Mouse (Mus musculus) monocyte, adult 2 months (primary cell): ENCODE results near the gene Mapre3.
"Not testable (repeated sequence)": the region's sequence is repeated elsewhere in the genome, so short reads cannot be mapped to it uniquely, and the experiment has no call there.

Experiments used
- DNase-seq, 2 experiments: peaks; one replicate each; pipeline ENCODE4 v3.0.0; 2022; ENCODE audit warnings: low spot score in 2 of 2, low read depth in 1 of 2

Mapre3 gene

DNA sequence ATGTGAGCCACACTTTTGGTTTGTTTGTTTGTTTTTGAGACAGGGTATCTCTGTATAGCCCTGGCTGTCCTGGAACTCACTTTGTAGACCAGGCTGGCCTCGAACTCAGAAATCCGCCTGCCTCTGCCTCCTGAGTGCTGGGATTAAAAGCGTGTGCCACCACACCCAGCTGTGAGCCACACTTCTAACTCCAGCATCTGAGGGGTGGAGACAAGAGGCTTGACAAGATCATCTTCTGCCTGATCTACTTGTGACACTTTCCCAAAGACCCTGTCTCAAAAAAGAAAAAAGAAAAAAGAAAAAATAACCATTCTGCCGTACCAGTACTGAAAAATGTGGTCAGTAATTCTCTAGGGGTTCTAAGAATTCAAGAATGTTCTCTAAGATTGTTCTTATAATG, 67.4 kb downstream of the Mapre3 start:
- not testable (repeated sequence) for DNase-seq

- no peak for DNase-seq
Observed at GRCm38 (mm10) chr5:30886209-30886608, 71.8 kb downstream of the Mapre3 start.

DNA sequence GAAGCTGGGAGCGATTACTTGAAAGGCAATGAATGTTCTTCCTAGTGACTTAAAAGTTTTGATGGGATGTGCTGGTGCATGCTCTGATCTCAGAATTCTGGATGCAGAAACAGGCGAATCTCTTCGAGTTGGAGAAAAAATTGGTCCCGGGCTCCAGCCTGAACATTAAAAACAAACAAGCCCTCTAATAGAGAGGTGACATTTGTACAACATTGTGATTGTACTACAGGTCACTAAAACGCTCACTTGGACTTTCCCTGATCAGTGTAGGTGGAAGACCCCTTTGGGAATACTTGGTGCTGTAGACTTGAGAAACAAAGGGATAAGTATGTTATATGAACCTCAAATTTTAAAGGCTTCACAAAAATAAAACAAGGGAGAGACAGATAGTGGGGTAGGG, 72.3 kb downstream of the Mapre3 start:
- no peak for DNase-seq

GRCm38 (mm10) chr5:30887331-30887761, 72.9 kb downstream of the Mapre3 start:
- DNase-seq = peak in 1 of 2 experiments; percentile 41

- peak; percentile 76 to 85 for DNase-seq
Observed at GRCm38 (mm10) chr5:30887858-30888336, 73.5 kb downstream of the Mapre3 start.

- peak; percentile 74 to 84 for DNase-seq
Observed at GRCm38 (mm10) chr5:30888337-30889087, 74.1 kb downstream of the Mapre3 start, which contains the start of gene Agbl5. TSS of gene Agbl5 (plus strand) at chr5:30888694.

DNA sequence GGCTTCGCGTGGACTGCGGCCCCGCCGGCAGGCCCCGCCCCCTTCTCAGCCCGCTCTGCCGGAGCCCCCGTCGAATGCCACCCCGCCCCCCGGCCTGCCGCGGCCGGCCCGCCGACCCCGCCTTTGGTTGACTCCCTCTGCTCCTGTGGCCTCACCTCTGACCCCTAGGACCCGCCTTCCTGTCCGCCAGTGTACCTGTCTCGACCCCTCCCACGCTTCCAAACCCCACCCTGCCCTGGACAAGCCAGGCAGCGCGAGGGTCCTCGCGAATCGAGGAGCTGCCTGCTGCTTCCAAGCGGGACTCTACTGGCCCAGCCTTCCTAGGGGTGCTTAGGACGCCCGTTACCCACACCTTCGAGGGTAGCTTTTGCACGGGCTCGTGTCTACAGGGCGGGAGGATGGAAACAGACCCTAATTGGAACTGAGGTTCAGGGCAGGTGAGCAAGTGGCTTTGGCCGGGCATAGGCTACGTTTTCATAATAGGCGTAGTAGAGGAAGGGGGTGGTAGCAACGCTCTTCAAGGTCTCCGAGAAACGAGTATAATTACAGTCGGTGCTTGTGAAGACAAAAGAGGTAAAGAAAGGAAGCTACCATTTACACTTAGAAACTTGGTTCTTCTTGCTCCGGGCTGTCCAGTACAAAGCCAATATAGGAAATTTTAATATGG, 74.8 kb downstream of the Mapre3 start:
- DNase-seq = no peak

DNA sequence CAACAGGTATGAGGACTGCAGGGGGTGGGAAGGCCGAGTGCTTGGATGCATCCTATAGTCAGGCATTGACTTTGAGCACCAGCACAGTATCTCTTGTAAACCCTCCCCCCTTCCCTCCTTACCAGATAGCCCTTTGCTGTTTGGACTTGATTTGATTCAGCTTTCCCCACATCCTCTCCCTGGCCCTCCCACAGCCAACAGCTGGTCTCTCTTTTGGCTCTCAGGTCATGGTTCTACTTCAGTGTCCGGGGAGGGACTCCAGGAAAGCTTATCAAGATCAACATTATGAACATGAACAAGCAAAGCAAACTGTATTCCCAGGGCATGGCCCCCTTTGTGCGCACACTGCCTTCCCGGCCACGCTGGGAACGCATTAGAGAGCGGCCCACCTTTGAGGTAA, 75.9 kb downstream of the Mapre3 start:
- DNase-seq = no peak

GRCm38 (mm10) chr5:30901860-30902259, 87.4 kb downstream of the Mapre3 start:
- no peak for DNase-seq

GRCm38 (mm10) chr5:30907413-30908059, 93.1 kb downstream of the Mapre3 start, which contains the start of gene Ost4:
TSS of gene Ost4 (minus strand) at chr5:30907788.
- DNase-seq = peak; percentile 93 to 95

GRCm38 (mm10) chr5:30908426-30909299, 94.2 kb downstream of the Mapre3 start:
- no peak for DNase-seq

DNA sequence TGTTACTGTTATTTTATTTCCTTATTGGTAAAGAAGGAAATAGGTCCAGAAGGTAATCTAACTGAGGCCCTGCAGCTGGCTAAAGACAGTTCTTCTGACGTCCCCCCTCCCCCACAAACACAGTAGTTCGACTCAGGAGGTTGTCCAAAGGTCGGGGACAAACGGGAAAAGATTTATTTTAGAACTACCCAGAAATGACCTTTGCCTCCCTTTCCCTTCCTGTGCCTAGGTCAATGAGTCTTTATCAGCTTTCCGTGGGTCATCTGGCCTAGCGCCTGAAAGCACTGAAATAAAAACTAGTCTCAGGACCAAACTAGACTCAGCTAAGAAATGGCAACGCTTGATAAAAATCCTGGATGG, 94.8 kb downstream of the Mapre3 start:
- no peak for DNase-seq

DNA sequence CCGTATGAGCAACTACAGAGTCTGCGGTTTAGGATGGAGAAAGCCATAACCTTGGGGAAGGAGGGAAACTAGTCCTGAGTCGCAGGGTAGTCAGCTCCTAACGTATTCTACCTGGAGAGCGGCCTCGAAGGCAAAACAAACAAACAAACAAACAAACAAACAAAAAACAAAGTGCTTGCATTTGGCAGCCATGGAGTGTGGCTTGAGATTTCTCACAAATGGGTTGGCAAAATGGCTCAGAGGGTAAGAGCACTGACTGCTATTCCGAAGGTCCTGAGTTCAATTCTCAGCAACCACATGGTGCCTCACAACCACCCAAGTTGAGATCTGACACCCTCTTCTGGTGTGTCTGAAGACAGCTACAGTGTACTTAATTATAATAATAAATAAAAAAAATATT, 95.4 kb downstream of the Mapre3 start:
- no peak for DNase-seq

DNA sequence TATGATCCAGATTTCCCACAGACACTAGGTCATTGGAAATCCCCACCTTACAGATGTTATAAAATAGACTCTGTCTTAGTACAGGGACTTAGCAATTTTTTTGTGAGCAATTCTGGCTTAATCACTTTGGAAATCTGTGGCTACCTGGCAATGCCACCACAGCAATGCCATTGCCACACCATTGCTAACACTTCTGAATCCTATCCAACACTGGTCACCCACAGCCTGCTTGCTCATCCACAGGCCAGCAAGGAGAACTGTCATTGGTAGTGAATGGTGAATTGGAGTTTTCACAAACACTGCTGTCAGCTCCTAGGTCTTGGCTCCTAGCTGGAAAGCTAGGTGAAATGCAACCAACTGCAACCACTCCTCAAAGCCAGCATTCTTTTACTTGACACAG, 96.0 kb downstream of the Mapre3 start:
- no peak for DNase-seq

- no peak for DNase-seq
Observed at GRCm38 (mm10) chr5:30912156-30912555, 97.7 kb downstream of the Mapre3 start.

GRCm38 (mm10) chr5:30913060-30913841, 98.8 kb downstream of the Mapre3 start, which contains the start of gene Emilin1:
TSS of gene Emilin1 (plus strand) at chr5:30913402.
- no peak for DNase-seq

DNA sequence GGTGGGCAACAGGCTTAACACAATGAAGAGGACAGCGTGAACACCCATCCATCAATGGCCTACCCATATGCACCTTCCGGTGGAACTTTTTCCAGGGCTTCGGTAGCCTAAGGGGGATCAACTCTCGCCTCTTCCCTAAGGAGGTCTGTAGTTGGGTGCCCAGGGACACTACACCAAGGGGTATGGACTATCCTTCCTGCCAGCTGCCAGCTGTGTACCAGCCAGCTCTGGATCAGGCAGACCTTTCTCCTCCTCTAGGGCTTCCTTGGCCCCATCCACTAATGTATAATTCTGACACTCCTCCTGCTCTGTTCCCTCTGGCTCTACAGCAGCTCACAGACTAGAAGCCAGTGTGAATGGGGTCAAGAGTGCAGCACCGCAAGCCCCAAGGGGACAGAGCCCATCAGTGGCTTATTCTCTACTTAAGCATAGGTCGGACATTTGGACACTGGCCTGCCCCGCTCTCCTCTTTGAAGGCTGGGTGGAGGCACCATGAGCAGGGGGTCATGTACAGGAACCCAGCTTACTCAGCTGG, 99.7 kb downstream of the Mapre3 start:
- no peak for DNase-seq

DNA sequence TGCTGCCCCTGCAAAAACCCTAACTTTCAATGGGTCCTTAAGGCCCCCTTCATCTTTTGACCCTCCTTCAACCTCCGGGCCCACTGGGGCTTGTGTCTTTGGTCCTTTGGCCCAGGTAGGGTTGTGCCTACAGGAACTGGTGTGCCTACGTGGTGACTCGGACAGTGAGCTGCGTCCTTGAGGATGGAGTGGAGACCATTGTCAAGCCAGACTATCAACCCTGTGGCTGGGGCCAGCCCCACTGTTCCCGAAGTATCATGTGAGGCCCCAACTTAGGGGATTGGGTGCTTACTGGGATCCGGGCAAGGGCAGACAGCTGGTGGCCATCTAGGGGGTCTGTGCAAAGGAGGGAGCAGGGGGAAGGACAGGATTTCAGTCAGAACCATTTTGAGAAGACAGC, 100.4 kb downstream of the Mapre3 start:
- no peak for DNase-seq

DNA sequence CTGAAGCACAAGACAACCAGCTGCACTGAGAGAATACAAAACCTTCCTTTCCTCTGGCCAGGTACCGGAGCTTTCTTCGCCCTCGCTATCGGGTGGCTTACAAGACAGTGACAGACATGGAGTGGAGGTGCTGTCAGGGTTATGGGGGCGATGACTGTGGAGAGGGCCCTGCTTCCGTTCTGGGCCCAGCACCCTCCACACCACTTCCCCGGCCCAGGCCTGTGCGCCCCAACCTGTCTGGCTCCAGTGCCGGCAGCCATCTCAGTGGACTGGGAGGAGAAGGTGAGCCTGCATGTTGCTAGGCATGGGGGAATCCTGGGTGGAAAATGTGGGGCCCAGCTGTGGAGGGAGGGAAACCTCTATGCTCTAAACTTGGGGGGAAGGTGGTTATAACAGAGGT, 101.0 kb downstream of the Mapre3 start:
- DNase-seq = no peak
